ENCODE assay signal across 8 mouse cellular contexts in the genomic region with DNA sequence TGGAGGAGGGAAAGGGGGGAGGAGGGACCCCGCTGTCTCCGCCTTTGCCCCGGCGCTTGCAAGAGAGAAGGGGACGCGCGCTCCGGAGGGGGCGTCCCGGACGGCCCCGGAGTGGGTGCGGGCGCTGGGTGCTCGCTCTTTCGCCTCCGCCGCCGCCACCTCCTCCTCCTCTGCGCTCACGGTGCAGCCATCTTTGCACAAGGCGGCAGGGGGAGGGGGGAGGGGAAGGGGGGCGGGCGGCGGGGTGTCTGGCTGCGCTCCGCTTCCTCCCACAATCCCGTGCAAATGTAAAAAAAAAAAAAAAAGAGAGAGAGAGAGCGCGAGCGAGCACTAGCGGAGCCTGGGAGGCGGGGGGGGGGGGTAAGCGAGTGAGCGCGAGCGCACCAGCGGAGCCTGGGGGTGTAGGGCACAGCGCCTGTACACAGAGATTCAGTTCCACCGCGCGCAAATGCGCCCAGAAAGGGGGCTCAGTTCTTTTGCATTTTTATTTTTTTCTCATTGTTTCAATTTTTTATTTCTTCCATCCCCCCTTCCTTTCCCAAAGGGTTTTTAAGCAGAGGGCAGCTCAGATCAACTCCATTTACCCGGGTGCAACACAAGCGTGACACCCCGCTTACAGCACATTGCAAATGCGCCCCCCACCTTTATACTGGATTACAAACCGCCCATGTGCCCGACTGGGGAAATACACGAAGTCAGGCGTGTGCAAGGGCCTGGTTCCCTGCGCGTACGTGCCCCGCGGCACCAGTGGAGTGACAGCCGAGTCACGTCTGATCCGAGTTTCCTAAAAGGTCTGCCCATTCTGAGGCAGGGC. TPM values are rescaled to one million over a fixed set of nuclear protein-coding genes. Genes with fewer than 3 reads are reported as not detected.
DNase-seq lines count a peak whose midpoint lies in the region; ATAC-seq lines count a peak whose summit lies in the region.

No protein-coding gene starts in this region.

- no peaks in the 10 kb centered on the region for H3K27me3 ChIP-seq in limb, embryonic 13.5 days
- H3K27me3 ChIP-seq in midbrain, embryonic 14.5 days (ENCODE audit: control insufficient read depth, insufficient read depth, low read length), result no peaks in the 10 kb centered on the region

- WGBS in limb, embryonic 13.5 days, result under 1% methylated on average over 34 of the region's 59 CpGs
- under 1% methylated on average over 35 of the region's 59 CpGs for WGBS in midbrain, embryonic 14.5 days

- H3K27ac ChIP-seq in limb, embryonic 13.5 days, result peak overlapping the region; percentile 99
- H3K27ac ChIP-seq in midbrain, embryonic 14.5 days (replicated peaks; ENCODE audit: low read depth, low read length), result peak overlapping the region; percentile 97

- peak; percentile 79 for DNase-seq in cerebellum, adult 11 months
- peak; percentile 82 for DNase-seq in embryo, embryonic 10.5 days (ENCODE audit: low spot score)
- DNase-seq in heart, adult 11 months, result peak; percentile 99
- DNase-seq in kidney, adult 11 months, result peak; percentile 77
- DNase-seq in midbrain, embryonic 14.5 days, result peak; percentile 89
- DNase-seq in spleen, adult 12 weeks (ENCODE audit: low spot score), result peak; percentile 56

- peak overlapping the region; percentile 87 for H3K9ac ChIP-seq in limb, embryonic 13.5 days
- H3K9ac ChIP-seq in midbrain, embryonic 14.5 days (replicated peaks; ENCODE audit: low read length), result peak overlapping the region; percentile 87

- no peak; the same call in 1 of the 2 replicates for ATAC-seq in cerebellum, adult (ENCODE audit: insufficient number of reproducible peaks, low FRiP score, low TSS enrichment)
- ATAC-seq in limb, embryonic 13.5 days (ENCODE audit: low FRiP score, low read depth), result peak; percentile 57
- ATAC-seq in midbrain, embryonic 14.5 days (ENCODE audit: low FRiP score, low TSS enrichment), result peak; percentile 67

- H3K4me3 ChIP-seq in limb, embryonic 13.5 days, result peak overlapping the region; percentile 84
- H3K4me3 ChIP-seq in midbrain, embryonic 14.5 days (replicated peaks; ENCODE audit: low read depth, low read length), result peak overlapping the region; percentile 76

- H3K4me1 ChIP-seq in limb, embryonic 13.5 days, result peaks cover 24% of the 10 kb centered on the region
- peaks cover 9% of the 10 kb centered on the region; the same call in 1 of the 2 replicates for H3K4me1 ChIP-seq in midbrain, embryonic 14.5 days (ENCODE audit: control insufficient read depth, insufficient read depth, low read length)

- H3K9me3 ChIP-seq in limb, embryonic 13.5 days, result no peaks in the 10 kb centered on the region
- H3K9me3 ChIP-seq in midbrain, embryonic 14.5 days (ENCODE audit: control insufficient read depth, low read length), result no peaks in the 10 kb centered on the region

- H3K4me2 ChIP-seq in limb, embryonic 13.5 days (replicated peaks), result peak overlapping the region; percentile 97
- peak overlapping the region; percentile 97 for H3K4me2 ChIP-seq in midbrain, embryonic 14.5 days (ENCODE audit: low read length)

- peaks cover 24% of the 10 kb centered on the region for H3K36me3 ChIP-seq in limb, embryonic 13.5 days
- peaks cover 21% of the 10 kb centered on the region for H3K36me3 ChIP-seq in midbrain, embryonic 14.5 days (ENCODE audit: control insufficient read depth, insufficient read depth, low read length)

RNA-seq across cellular contexts. Expression of a gene that starts 0.6 kb away (rescaled TPM):
- polyA plus RNA-seq in limb, embryonic 13.5 days (2015; fragmentation: Nextera tagmentation; extraction: Ambion mirVana), result 14.5 and 15.3 TPM in 2 replicates
- polyA plus RNA-seq in midbrain, embryonic 14.5 days (2014; fragmentation: Nextera tagmentation; extraction: Ambion mirVana), result 19.5 and 21.4 TPM in 2 replicates

RNA-seq across cellular contexts. Expression of a gene that starts 8.9 kb away (rescaled TPM):
- 71.2 and 71.4 TPM in 2 replicates for polyA plus RNA-seq in limb, embryonic 13.5 days (2015; fragmentation: Nextera tagmentation; extraction: Ambion mirVana)
- polyA plus RNA-seq in midbrain, embryonic 14.5 days (2014; fragmentation: Nextera tagmentation; extraction: Ambion mirVana), result 55.3 and 65.9 TPM in 2 replicates

RNA-seq across cellular contexts. Expression of a gene that starts 9.2 kb away (rescaled TPM):
- polyA plus RNA-seq in limb, embryonic 13.5 days (2015; fragmentation: Nextera tagmentation; extraction: Ambion mirVana), result 22.3 and 24.5 TPM in 2 replicates
- 10.1 and 12.2 TPM in 2 replicates for polyA plus RNA-seq in midbrain, embryonic 14.5 days (2014; fragmentation: Nextera tagmentation; extraction: Ambion mirVana)

RNA-seq across cellular contexts. Expression of a gene that starts 35.6 kb away (rescaled TPM):
- polyA plus RNA-seq in limb, embryonic 13.5 days (2015; fragmentation: Nextera tagmentation; extraction: Ambion mirVana), result 27.5 and 29.1 TPM in 2 replicates
- 9.7 and 13.2 TPM in 2 replicates for polyA plus RNA-seq in midbrain, embryonic 14.5 days (2014; fragmentation: Nextera tagmentation; extraction: Ambion mirVana)

RNA-seq across cellular contexts. Expression of a gene that starts 37.2 kb away (rescaled TPM):
- polyA plus RNA-seq in limb, embryonic 13.5 days (2015; fragmentation: Nextera tagmentation; extraction: Ambion mirVana), result 38.6 and 40.7 TPM in 2 replicates
- 60.6 and 61.2 TPM in 2 replicates for polyA plus RNA-seq in midbrain, embryonic 14.5 days (2014; fragmentation: Nextera tagmentation; extraction: Ambion mirVana)
